Mouse (Mus musculus): ENCODE results near the gene Mylip. TPM values are rescaled to one million over a fixed set of nuclear protein-coding genes. Genes with fewer than 3 reads are reported as not detected.

The Mylip gene
- 10 to 100 TPM; 16.2 to 17.3 TPM for total RNA-seq (2021)

- peak; percentile 97 to 99 for DNase-seq (ENCODE audit: low spot score in 2 of 2)
- intact Hi-C loops (cut with DNase I), result loop anchor here (5.0 kb wide), 2 partner anchors 53 to 357 kb away; no protein-coding TSS in a partner anchor
These were observed at the start of gene Mylip for GRCm38 (mm10) chr13:45389448-45390311. TSS of gene Mylip (plus strand) at chr13:45389742.

GRCm38 (mm10) chr13:45341991-45342390 lies 47.6 kb upstream of the Mylip start:
- intact Hi-C loops (cut with DNase I), result no loop called here

GRCm38 (mm10) chr13:45343541-45343940 lies 46.0 kb upstream of the Mylip start:
- DNase-seq (ENCODE audit: low spot score in 2 of 2), result no peak
- intact Hi-C loops (cut with DNase I), result no loop called here

More at GRCm38 (mm10) chr13:45341991-45342390, 47.6 kb upstream of the Mylip start:
- no peak for DNase-seq (ENCODE audit: low spot score in 2 of 2)

GRCm38 (mm10) chr13:45343966-45344365 lies 45.6 kb upstream of the Mylip start:
- DNase-seq (ENCODE audit: low spot score in 2 of 2), result no peak
- intact Hi-C loops (cut with DNase I), result no loop called here

- intact Hi-C loops (cut with DNase I), result no loop called here
- DNase-seq (ENCODE audit: low spot score in 2 of 2), result peak in 1 of 2 experiments; percentile 10
These were observed 43.9 kb upstream of the Mylip start for GRCm38 (mm10) chr13:45345471-45346159.

- DNase-seq (ENCODE audit: low spot score in 2 of 2), result no peak
- intact Hi-C loops (cut with DNase I), result no loop called here
These were observed 38.1 kb upstream of the Mylip start for GRCm38 (mm10) chr13:45351483-45351882.

GRCm38 (mm10) chr13:45354824-45355223 lies 34.7 kb upstream of the Mylip start:
- peak in 1 of 2 experiments; percentile 6 for DNase-seq (ENCODE audit: low spot score in 2 of 2)
- intact Hi-C loops (cut with DNase I), result no loop called here

GRCm38 (mm10) chr13:45358208-45358607 lies 31.3 kb upstream of the Mylip start:
- intact Hi-C loops (cut with DNase I), result no loop called here
- DNase-seq (ENCODE audit: low spot score in 2 of 2), result no peak

GRCm38 (mm10) chr13:45358676-45359323 lies 30.7 kb upstream of the Mylip start:
- intact Hi-C loops (cut with DNase I), result no loop called here

GRCm38 (mm10) chr13:45365788-45366187 lies 23.8 kb upstream of the Mylip start:
- no peak for DNase-seq (ENCODE audit: low spot score in 2 of 2)
- intact Hi-C loops (cut with DNase I), result no loop called here

More at GRCm38 (mm10) chr13:45358676-45359323, 30.7 kb upstream of the Mylip start:
- no peak for DNase-seq (ENCODE audit: low spot score in 2 of 2)

GRCm38 (mm10) chr13:45371673-45372072 lies 17.9 kb upstream of the Mylip start:
- intact Hi-C loops (cut with DNase I), result no loop called here
- DNase-seq (ENCODE audit: low spot score in 2 of 2), result no peak

- intact Hi-C loops (cut with DNase I), result no loop called here
- DNase-seq (ENCODE audit: low spot score in 2 of 2), result no peak
These were observed 17.1 kb upstream of the Mylip start for GRCm38 (mm10) chr13:45372456-45372855.

- intact Hi-C loops (cut with DNase I), result no loop called here
These were observed 14.7 kb upstream of the Mylip start for GRCm38 (mm10) chr13:45374846-45375245.

GRCm38 (mm10) chr13:45382208-45382607 lies 7.3 kb upstream of the Mylip start:
- intact Hi-C loops (cut with DNase I), result no loop called here

More at GRCm38 (mm10) chr13:45374846-45375245, 14.7 kb upstream of the Mylip start:
- DNase-seq (ENCODE audit: low spot score in 2 of 2), result no peak

GRCm38 (mm10) chr13:45384636-45385035 lies 4.9 kb upstream of the Mylip start:
- intact Hi-C loops (cut with DNase I), result no loop called here
- DNase-seq (ENCODE audit: low spot score in 2 of 2), result no peak

More at GRCm38 (mm10) chr13:45382208-45382607, 7.3 kb upstream of the Mylip start:
- no peak for DNase-seq (ENCODE audit: low spot score in 2 of 2)

- DNase-seq (ENCODE audit: low spot score in 2 of 2), result no peak
- intact Hi-C loops (cut with DNase I), result no loop called here
These were observed 4.0 kb upstream of the Mylip start for GRCm38 (mm10) chr13:45385521-45385920.

- peak in 1 of 2 experiments; percentile 29 for DNase-seq (ENCODE audit: low spot score in 2 of 2)
- intact Hi-C loops (cut with DNase I), result no loop called here
These were observed 3.3 kb upstream of the Mylip start for GRCm38 (mm10) chr13:45386253-45386652.

GRCm38 (mm10) chr13:45387231-45387630 lies 2.3 kb upstream of the Mylip start:
- DNase-seq (ENCODE audit: low spot score in 2 of 2), result no peak
- intact Hi-C loops (cut with DNase I), result no loop called here

- no peak for DNase-seq (ENCODE audit: low spot score in 2 of 2)
- intact Hi-C loops (cut with DNase I), result no loop called here
These were observed 1.2 kb upstream of the Mylip start for GRCm38 (mm10) chr13:45388254-45388805.

- DNase-seq (ENCODE audit: low spot score in 2 of 2), result no peak
- intact Hi-C loops (cut with DNase I), result no loop called here
These were observed 653 bp upstream of the Mylip start for GRCm38 (mm10) chr13:45388889-45389288.
